Mouse (Mus musculus): Measurements from ENCODE around the gene Gpd2. TPM values are rescaled to one million over a fixed set of nuclear protein-coding genes. Genes with fewer than 3 reads are reported as not detected.

Gene Gpd2
- total RNA-seq, 4 experiments from 2014 or later = 193 to 241 (median 217) TPM

DNA sequence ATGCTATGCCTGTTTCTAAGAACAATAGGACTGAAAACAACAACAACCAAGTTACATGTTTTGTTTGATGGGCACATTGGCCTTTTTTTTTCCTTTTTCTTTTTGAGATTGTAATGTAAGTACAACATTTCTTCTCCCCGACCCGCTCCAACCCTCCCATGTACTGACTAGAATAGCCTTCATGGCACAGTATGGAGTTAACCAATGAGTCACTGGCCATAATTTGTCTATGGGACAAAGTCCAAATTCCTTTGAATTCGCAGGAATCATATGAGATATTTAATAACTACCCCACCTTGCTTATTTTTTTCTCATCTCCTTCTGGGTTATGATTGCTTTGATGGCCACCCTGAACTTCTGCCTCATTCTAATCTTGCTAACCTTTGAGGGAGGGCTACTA is 12.7 kb downstream of the Gpd2 start:
- DNase-seq (ENCODE audit: low spot score in 2 of 2) = no peak

DNA sequence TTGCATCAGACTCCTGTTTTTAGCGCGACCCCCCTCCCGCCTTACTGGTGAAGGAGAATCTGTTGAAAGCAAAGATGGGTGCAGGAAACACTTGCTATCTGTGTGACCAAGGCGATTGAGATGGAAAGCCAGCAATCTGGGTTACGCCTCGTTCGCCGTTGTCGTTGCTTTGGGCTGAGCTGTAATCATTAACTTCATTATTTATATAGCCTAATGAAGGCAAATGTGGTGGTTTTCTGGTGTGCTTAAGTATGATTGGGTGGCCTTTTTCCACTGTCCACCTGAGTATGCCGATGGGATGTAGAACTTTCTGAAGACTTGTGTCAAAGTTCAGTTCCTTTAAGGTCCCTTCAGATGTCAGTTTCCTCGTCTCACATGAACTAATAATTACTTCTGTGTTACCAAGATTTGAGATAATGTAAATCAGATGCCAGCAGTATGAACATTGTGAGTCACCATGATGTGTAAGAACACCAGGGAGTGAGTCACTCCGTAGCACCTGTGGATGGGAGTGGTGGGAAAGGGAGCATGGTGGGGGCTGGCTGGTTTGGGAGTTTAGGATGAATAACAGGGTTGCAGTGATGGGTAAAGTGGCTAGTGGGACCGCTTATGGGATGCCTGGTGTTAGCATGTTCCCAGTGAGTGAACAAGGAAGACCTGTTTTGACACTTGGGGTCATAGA is 14.3 kb downstream of the Gpd2 start:
- DNase-seq (ENCODE audit: low spot score in 2 of 2) = no peak

DNA sequence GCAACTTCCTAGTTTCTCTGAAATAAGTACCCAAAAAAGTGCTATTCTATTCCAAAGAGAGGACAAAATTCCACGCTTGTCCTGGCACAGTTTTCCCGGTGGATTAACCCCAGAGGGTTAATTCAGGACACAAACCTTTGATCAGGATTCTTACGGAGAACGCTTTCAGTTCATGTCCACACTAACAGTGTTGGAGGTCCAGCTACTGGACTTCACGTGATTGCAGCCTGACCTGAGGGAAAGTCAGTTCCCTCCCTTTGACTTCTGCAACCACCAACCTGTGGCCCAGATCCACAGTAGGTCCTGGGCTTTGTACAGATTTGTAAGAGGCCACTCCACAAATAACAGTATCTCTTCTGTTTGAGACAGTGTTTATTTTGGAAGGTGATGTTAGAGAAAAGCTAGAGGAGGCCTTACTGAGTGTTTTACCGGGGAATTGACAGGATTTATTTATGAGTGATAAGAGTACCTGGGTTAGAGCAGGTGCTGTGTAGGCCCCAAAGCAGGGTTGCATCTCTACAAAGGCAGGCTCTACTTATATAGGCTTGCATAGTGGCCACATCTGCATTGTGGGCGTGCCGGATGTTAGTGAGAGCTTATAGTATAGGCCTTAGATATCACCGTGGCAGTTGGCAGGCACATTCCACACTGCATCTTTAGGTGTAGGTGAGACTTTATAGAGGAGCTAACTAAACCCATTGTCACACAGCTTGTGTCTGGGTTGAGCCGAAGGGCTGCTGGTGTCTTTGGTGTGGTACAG is 15.3 kb downstream of the Gpd2 start:
- DNase-seq (ENCODE audit: low spot score in 2 of 2) = no peak

DNA sequence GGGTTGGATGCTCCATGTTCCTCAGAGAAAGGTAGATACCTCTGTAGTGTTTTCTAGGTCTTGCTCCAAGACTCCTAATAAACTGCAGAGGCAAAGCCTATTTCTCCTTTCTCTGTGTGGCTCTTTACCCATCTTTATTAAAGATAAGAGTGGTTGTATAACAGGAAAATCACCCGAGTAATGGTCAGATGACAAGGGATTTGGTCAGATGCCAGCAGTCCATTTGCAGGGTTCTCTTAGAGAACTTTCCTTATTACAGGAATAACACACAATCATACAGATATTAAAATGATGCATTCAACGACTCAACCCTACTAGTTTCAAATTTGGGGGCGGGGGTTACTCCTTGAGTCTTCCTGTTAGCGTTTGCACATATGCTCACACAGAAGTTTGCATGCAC is 16.8 kb downstream of the Gpd2 start:
- no peak for DNase-seq (ENCODE audit: low spot score in 2 of 2)

DNA sequence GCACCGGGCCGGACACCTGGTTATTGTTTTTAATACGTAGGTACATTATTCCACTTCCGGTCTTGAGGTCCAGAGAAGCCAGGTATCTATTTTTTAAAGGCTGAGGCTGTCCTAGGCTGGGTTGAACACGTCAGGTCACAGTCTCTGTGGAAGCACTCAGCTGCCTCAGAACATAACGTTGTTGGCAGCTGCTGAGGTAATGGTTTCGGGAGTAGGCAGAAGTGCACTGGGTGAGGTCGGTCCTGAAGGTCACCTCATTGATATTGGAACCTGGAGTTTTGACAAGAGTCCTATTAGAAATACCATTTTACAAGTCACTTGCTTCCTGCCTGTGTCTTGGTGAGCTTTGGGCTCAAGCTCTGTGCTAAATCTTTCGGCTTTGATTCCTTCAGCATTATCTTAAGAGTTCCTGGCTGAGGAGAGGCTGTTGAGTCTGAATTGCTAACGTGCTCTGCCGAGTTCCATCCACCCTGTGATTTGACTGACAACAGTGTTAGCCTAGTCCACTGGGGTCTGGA is 17.8 kb downstream of the Gpd2 start:
- DNase-seq (ENCODE audit: low spot score in 2 of 2) = no peak

DNA sequence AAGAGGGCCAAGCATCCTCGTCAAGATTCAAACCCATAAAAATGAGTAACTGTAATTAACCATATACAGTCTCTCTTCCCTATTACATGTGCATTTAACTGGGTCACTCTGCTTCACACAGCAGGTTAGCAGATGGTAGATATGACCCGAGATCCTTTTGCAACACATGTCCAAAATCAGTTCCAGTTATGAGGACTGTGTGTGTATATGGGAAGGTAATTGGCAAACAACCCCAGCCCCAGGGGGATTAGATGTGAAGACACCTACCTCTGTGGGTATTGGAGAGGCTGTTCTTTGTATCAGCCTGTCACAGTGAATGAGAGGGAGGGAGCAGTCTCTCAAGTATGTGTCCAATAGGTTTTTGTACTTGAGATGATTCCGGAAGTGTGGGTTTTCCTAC is 18.4 kb downstream of the Gpd2 start:
- no peak for DNase-seq (ENCODE audit: low spot score in 2 of 2)

DNA sequence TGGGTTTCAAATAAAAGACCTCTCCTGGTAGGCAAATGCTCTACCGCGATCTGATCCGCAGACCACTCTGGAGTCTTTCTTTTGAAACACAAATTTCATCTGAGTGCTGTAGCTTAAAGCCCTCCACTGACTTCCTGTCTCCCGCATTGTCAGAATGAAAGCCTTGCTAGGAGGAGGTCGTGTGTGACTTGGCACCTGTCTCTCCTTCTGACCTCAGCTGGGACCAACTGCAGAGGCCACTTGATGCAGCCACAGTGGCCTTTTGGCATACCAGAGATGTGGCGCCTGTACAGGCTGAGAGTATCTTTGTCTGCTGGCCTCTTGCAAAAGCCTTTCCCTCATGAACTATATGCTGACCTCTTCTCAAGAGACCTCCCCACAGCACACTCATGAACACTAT is 19.0 kb downstream of the Gpd2 start:
- DNase-seq (ENCODE audit: low spot score in 2 of 2) = peak; percentile 12 to 40

DNA sequence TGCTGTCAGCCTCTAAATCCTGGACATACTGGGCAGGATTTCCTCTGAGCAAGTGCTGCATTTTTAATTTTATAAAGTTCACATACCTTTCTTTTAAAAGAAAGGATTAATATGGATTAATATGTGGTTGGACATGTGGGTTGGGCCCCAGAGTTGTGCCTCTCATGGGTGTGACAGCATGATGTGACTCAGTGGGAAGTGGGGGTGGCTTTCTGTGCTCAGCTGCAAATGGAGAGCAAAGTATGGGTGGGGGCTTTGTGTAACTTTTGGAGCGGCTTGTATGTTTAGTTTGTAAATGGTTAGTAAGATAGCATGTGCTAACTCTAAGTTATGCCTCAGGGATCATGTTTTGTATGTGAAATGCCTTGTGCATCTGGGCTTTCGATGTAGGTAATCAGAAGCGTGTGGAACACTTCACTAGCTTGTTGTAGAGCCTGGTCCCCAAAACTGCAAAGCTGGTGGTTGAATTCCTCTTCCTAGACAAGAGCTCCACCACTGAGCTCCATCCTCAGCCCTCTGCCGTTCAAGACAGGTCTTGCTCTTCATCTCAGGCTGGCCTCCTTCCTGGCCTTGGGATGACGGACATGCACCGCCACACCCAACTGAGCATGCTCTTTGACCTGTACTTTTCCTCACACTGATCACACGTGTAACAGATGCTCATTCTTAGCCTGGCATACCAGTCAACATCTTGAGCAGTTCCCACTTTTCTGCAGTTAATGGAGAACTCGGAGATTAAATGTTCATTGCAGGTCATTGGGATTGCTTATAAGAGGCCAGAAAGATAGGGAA is 24.0 kb downstream of the Gpd2 start:
- no peak for DNase-seq (ENCODE audit: low spot score in 2 of 2)

DNA sequence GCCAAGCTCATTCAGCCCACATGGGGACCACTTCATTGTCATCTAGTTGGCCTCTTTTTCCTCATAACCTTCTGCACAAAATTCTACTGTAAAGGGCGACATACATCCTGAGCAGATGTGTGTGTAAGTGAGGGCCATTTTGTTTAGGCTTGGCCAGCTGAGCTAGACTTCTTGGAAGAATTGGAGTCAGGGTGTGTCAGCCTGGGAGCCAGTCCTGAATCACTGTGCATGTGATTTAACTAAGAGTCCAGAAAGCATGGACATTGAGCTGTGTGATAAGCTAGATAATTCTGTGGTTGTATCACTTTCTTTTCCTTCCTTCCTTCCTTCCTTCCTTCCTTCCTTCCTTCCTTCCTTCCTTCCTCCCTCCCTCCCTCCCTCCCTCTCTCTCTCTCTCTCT is 26.0 kb downstream of the Gpd2 start:
- no peak for DNase-seq (ENCODE audit: low spot score in 2 of 2)

DNA sequence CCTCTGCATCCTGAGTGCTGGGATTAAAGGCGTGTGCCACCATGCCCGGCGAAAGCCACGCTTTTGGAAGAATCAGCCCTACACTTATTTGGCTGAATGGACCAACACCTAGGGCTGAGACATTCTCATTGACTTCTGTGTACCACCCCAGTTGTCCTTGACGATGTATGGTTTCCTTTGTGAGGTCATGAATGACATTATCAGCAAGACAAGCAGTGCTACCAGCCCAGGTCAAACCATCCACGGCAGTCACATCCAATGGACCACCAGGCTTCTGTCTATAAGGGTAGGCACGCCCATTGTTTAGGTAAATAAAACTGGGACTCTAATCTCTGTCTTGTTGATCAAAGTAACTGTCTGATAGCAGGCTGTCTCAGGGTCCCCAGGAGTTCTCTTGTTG is 27.5 kb downstream of the Gpd2 start:
- no peak for DNase-seq (ENCODE audit: low spot score in 2 of 2)

DNA sequence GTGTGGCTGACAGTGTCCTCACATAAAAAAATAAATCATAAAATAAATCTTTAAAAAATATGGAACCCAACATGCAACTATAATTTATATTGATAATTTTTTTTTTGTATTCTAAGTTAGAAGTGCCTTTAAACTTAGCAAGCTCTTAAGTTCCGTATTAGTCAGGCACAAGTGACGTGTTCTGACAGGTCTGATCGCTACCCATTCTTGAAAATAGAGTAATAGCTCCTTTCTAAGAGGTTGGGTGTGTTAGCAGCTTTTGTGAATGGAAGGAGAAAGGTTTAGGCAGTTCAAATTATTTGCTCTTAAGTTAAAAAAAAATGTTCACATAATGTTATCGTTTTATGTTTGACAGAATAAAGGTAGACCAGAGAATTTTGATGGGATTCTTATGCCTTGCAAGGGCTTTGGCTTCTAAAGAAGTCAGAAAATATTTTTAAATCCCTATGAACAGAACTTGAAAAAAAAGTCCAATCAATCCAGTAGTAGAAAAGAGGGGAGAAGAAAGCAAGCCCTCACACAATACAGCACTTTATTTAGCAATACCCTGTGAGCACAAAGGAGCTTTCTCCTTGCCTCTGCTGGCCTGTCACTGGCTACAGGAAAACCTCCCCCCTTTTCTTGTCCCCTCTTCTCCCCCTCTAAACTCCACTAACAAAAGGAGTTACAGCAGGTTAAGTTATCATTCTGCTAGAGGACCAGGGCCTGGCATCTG is 29.4 kb downstream of the Gpd2 start:
- DNase-seq (ENCODE audit: low spot score in 2 of 2) = no peak

DNA sequence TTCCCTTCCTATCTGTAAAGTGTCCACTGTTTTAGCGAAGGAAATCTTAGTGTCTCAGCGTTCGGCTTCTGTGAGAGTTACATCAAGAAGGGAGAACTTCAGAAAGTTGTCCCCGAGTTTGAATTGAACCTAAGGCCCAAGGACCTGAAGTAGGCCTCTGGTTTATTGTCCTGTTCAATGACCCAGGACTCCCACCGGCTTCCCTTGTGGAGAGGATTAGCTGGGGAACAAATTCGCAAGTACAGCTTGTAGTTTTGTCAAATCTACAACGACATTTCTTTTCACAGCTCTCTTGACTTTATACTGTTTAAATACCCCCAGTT is 29.9 kb downstream of the Gpd2 start:
- no peak for DNase-seq (ENCODE audit: low spot score in 2 of 2)

DNA sequence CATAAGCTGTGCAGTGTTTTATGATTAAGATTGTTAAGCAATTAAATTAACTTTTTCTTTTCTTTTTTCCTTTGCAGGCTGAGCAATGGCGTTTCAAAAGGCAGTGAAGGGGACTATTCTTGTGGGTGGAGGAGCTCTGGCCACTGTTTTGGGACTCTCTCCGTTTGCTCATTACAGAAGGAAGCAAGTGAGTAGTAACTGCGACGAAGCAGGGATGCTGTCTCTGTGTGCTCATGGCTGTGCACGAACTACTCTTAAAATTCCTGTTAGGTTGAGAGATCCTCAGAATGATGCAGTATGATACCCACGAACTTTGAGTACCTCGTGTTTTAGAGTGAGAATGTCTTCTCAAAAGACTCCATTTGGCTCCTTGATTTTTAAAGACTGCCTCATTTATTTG is 30.5 kb downstream of the Gpd2 start:
- no peak for DNase-seq (ENCODE audit: low spot score in 2 of 2)

DNA sequence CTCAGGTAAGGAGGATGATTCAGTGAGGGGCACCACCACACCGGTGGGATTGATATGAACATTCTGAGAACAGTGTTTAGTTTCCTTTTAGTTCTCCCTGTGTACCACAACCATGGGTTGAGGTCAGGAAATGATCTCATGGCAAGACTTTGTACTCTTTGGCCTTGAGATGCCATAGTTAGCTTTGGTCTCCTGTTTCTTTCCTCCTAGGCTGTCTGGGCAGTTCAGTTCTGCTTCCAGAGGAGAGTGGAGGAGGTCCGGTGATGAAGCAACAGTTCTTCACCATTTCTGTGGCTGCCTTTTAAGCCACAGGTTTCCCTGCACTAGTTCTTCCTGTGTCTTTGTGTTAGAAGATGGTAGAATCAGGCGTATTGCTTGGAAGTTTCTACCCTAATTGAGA is 31.4 kb downstream of the Gpd2 start:
- no peak for DNase-seq (ENCODE audit: low spot score in 2 of 2)

DNA sequence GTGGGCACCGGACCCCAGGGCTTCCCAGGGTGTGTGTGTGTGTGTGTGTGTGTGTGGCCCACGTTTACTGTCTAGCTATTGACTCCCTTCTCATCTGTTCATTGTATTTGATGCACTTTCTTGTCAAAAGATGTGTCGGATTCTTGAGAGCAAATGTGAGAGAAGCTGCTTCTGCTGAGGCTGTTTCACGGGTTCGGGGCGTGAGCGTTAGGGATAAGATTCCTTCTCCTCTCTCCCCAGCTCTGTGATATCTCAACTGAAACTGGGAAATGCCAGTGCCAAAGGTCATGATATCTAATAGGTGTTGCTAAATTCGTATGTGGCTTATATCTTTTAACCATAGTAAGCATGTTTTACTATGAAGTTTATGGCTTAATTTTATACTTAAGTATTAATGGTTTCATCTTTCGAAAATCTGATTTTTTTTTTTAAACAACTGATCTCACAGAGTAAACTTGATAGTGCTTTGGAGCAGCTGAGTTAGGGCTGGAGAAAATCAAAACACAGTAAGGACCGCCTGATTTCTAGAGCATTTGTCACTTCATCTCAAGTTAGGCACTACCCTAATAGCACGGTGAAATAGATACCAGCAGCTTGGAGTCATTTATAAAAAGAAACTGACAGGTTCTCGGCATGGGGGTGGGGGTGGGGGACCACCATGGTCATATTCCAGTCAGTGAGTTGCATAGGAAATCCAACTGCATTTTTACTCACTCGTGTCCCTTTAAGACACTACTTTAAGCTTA is 32.4 kb downstream of the Gpd2 start:
- DNase-seq (ENCODE audit: low spot score in 2 of 2) = no peak

DNA sequence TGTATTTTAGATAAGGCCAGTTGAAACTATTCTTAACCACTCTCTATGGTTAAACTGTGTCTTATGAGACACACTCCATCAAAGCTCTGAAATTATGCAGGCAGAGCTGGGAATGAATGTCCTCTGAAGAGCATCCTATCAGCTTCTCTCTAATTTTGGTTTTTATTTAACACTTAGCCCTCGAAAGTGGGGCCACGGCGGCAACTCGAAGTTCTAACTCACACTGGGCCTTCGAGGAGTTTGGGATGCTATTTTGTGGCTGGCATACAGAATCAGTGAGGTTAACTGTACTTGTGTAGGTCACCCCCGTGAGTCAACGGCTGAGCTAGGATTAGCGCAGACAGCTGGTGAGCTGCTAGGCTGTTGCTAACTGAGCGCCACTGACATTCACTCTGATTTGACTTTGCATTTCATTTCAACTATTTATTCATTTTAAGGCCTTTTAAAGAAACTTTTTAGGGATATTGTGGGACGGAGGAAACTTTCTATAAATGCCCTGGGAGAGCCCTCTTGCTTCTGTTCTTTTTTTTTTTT is 42.8 kb downstream of the Gpd2 start:
- DNase-seq (ENCODE audit: low spot score in 2 of 2) = peak in 1 of 2 experiments; percentile 20

DNA sequence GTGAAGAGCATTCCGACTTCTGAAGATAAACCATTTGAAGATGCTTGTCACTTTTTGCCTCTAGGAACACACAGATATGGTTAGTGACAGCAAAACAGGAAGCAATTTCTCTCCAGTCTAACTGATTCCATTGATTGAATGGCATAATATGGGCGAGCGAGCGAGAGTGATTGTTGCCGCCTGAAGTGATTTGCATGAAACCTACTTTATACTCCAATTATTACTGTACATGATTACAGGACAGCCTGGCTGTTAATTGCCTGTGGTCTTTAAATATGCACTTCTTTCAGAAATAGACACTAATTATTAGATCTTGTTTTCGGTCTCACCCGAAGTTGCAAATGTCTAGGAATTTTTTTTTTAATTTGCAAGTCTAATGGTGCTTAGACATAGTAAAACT is 46.4 kb downstream of the Gpd2 start:
- no peak for DNase-seq (ENCODE audit: low spot score in 2 of 2)

DNA sequence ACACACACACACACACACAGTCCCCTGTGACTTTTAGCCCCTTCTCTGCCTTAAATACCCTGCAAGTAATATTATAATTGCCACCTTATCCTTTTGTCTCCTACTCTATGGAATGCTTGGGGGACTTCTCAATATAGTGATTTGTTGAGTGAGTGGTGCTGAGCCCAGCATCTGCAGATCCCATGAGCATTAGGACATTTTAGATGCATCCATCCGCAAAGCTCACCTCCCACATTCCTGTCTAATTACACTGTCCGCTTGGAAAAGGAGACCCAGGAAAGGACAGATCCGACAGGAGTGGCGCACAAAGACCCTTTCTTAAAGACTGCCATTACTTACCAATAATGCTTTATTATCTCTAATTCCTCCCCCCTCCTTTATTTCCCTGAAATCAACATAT is 47.8 kb downstream of the Gpd2 start:
- DNase-seq (ENCODE audit: low spot score in 2 of 2) = no peak

DNA sequence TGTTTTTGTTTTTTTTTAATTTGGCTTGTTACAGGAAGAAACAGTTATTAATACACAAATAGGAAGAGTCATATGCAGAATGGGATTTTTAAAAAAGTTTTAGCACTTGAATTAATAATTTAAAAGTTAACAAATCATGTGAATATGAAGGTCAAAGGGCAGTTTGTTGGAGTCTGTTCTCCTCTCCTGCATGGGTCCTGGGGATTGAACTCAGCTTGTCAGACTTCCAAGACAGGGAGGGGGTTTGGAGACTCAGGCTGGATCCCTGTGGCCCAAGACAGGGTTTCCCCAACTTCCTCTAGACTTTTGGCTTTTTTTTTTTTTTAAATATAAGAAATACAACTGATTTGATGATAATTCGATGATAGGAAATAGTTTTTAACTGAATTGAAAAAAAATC is 50.6 kb downstream of the Gpd2 start:
- DNase-seq (ENCODE audit: low spot score in 2 of 2) = no peak

DNA sequence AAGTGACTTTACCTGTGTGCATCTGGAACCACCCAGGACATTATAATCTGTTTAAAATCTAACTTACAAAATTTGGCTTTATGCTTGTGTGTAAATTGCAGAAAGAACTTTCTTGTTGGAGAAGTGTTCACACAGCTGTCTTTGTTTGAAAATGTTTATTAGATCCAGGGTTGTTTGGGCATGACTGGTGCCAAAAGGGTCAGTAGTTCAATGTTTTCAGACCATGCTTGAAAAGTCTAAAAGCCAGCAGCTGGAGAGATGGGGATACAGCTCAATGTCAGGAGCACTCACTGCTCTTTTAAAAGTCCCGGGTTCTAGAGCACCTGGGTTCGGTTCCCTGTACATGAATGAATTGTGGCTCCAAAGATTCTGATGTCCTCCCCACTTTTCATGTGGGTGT is 56.1 kb downstream of the Gpd2 start:
- no peak for DNase-seq (ENCODE audit: low spot score in 2 of 2)

DNA sequence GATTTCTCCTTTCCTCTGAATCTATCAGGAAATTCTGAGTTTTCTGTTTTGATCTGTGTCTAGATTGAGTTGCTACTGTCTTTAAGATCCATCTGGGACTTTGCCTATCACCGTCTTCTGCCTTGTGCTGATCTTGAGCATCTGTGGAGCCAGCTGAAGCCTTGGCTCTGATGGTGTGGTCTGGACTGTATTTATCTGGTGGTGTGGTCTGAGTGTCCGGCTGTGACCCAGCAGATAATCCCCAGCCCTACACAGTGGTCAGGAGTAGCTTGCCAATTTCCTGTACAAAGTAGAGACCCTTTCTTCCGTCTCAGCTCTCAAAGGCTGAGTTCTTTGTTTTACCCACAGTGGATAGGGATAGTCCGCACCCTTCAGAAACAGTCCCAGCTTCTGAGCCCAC is 58.6 kb downstream of the Gpd2 start:
- DNase-seq (ENCODE audit: low spot score in 2 of 2) = no peak

Data from gastrocnemius, adult 8-10 months (tissue).